Mouse (Mus musculus): ENCODE results near the gene Slf2.

Slf2 gene

DNA sequence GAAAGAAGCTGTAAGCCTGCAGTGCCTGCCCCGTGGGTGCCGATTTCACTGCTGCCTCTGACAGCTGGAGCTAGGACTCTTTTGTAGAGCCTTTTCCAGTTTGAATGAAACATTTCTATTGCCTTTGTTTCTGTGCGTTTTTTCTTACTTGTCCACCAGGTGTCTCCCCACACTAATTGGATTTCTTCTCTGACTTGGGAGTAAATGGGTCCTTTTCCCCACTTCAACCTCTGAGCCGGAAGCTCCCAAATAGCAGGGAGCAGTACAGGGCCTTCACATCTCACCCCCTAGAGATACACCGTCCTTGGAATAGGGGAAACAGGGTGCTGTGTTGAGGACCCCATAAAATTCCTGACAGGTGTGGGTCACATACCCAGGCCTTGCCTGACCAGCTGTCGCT, 81.7 kb downstream of the Slf2 start:
- DNase-seq (ENCODE audit: low spot score), result no peak

DNA sequence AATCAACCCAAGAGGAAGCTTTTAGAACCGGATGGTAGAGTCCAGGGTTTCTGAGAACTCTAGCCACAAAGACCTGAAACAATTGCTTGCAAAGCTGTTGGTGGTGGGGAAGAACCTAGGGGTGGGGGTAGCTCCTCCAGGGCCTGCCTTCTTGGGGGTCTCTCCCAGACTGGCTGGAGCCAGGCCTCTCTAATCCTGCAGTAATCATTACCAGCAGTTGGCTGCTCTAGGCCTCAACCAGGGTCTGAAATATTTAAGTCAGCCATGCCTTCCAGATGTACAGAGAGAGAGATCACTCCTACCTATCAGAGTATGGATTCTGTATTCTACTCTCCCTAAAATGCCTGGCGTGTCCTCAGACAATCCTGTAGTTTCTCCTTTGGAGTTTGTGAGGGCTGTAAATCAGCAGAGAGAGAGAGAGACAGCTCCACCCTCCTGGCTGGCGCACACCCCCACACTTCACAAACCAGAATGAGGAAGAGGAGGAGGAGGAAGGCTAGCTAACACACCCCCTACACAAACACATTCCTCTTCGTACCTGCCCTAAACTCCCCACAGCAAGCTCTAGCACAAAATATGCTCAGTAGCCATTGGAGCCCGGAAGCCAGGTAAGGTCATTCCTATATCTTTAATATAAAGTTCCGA, 82.8 kb downstream of the Slf2 start:
- DNase-seq (ENCODE audit: low spot score), result no peak

DNA sequence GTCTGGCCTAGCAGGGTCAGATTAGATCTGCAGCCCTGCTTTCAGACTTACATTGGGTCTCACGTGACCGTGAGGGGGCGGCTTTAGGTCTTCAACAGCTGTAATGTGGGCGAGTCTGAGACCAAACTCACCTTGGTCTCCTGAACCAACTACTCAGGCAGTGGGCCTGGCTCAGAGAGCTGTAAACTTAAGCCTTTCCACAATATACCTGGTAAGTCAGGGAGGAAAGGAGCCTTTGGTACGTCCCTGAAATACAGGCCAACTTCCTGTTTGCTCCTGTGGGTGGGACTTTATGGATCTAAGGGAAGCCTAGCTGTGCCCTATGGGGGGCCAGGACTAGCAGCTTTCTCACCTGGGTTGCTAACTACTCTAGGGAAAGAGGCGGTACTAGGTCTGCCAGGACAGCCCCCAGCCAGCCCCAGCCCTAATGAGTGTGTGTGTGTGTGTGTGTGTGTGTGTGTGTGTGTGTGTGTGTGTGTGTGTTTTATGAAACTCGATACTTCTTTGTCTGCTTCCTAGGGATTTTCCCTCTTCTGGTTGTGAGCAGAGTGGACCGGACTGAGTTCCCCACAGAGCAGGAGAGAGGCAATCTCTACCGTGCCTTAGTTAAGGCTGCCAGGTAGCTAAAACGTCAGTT, 83.5 kb downstream of the Slf2 start, which contains the start of gene Lzts2:
Lzts2 (plus strand) TSS at position 80 of the 637 bp plus-strand sequence.
- DNase-seq (ENCODE audit: low spot score), result no peak

DNA sequence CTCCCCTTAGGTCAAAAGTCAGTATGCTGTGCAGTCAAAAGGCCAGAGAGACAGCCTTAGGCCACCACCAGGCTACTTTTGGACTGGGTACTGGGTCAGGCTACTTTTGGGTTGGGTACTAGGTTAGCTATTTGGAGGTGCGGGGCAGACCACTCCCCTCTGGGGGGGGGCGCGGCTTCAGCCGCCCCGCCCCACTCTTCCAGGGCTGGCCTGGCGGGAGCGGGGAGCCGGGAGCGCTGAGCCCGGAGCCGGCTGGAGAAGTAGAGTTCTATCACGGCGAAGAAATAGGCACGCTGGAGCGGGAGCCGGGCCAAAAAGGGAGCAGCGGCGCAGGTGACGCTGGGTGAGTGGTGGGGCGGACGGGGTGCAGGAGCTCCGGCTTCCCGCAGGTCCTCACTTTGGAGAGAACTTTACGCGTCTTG, 84.0 kb downstream of the Slf2 start:
- DNase-seq (ENCODE audit: low spot score), result no peak

DNA sequence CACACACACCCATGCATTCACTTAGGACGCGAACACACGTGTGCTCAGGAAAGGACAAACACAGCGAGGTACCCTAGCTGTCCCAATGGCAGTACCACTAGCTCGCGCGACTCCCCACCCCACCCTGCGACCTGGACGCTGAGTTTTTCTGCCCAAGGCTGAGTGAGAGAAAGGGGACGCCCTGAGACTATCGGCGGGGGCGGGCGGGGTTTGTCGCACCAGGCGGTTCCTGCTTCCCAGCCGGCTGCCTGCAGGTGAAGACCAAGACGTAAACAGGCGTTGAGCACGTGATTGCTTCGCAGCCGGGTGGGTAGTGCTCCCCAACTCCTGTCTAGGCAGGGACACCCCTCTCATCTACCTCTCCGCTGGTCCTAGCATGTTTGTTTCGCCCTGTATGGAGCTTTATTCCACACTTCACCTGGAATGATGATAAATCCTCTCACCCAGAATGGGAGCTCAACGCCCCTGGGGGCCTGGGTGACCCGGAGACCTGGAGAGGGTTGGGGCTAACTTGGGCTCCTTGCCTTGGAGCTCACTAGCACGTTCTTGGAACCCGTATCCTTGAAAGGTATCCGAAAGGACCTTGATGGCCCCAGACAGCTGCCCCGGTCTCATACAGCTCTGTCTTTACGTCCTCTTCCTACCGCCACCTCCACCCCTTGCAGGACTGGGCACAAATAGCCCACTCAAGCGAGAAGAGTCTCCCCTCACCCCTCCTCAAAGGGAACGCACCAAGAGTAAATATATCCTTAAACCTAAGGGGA, 84.7 kb downstream of the Slf2 start:
- no peak for DNase-seq (ENCODE audit: low spot score)

DNA sequence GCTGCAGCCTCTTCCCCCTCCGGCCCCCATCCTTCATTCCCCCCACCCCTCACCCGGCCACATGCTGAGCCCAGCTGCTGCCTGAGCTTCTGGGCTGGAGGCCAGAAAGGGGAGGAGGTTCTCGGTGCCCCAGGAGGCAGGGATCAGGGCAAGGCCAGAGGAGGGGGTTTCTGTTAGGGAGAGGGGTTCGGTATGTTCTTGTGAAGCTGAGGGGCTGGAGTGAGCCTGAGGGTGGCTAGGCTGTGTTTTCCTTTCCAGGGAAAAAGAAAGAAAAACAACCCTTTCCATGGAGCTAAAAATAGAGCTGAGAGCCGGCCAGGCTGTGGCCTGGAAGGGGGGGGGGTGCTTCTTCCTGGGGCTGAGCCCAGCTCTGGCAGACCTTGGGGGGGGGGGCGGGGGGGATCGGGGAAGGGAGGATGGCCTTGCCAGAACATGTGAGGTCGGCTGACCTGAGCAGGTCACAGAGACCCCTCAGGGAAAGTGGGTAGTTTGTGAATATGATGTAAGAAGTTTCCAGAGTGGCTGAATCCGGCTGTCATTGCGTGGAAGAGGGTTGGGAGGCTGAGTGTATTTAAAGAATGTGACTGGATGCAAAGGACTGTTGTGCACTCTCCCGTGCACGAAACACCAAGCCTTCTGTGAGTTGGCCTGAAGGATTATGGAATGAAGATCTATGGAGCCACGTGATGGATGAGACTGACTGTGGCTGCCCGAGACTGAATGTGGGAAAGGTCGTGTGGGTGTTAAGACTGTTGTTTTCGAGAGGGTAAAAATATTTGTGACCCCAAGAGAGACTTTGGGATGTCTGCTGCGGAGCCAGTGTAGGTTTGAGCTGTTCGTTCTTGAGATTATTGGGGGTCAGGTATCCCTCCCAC, 85.6 kb downstream of the Slf2 start:
- peak; percentile 74 for DNase-seq (ENCODE audit: low spot score)

DNA sequence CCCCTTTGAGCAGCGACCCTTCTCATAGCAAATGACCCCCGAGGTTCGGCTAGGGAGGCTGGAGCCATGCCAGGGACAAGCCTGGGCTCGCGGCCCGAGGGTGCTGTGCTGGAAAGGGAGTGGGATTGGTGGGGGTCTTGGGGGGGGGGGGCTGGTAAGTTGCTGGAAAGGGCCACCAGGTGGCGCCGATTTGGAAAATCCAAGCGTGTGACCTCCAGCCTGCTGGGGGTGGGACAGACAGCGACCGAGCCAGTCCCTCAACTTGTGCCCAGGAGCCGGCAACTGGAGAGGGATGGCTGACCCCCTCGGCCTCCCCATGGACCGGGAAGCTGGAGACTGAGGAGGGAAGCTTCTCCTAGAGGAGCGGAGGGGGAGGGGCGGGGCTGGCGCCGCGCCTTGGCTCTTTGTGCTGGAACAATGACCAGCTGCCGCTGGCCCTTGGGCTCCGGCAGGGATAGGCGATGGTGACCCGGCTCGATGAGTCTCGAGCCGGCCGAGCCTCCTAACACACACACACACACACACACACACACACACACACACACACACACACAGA, 86.3 kb downstream of the Slf2 start:
- DNase-seq (ENCODE audit: low spot score), result peak; percentile 78

DNA sequence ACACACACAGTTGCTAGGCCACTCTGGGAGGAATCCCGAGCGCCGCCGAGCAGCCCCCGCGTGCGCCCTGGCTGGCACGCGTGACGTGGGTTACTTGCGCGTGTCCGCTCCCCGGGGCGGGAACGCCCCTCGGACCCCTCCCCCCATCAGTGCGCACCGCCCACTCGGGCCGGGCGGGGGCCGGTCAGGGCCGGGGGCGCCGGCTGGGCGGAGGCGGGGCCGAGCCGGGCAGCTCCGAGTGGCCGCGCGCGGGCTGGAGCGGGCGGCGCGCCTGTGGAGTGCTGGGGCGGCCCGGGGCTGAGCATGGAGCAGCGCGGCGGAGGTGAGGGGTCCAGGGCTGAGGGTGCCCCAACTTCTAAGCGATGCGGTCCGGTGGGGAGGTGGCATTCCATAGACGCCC, 87.0 kb downstream of the Slf2 start:
- peak; percentile 85 for DNase-seq (ENCODE audit: low spot score)

DNA sequence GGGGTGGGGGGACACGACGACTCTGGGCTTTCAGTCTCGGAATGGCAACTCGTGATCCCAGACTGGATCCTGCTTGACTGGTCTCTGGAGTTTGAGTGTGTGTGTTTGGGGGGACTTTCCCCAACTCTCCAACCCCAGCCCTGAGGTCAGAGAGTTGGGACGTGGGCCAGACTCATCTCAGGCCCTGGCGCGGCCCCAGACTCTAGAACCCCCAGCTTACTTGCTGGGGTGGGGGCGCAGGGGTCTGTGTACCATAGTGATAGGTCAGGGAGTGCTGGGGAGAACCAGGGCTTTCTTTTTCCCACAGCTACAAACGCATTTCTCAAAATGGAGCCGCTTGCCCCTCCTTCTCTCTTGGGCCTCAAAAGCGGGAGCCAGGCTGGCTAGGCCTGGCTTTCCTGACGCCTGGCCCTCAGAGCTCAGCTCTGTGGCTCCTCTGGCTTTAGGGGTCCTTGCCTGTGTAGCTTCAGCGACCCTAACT, 87.4 kb downstream of the Slf2 start:
- no peak for DNase-seq (ENCODE audit: low spot score)

DNA sequence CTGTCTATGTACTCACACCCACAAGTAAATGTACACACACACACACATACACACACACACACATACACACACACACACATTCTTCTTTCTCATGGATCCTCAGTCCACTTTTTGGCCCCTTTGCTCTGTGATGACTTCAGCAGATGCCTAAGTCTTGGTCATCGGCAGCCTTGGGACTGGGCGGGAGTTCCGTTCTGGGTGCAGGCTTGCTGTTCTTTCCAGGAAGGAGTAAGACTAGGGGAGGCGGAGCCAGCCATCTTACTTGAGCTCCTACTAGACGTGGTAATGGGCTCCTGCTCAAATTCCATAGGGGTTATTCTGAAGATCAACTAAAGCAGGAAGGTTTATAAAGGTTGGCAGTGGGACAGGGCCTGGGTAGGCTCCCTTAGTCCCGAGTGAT, 89.4 kb downstream of the Slf2 start:
- DNase-seq (ENCODE audit: low spot score), result no peak

DNA sequence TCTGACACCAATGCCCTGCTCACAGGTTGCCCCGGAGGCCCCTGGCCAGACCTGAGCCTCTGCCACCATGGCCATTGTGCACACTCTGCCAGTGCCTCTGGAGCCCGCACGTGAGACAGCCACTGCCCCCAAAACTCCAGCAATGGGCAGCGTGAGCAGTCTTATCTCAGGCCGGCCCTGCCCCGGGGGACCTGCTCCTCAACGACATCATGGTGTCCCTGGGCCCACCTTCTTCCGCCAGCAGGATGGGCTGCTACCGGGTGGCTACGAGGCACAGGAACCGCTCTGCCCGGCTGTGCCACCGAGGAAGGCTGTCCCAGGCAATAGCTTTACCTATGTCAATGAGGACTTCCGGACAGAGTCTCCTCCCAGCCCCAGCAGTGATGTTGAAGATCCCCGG, 90.4 kb downstream of the Slf2 start:
- DNase-seq (ENCODE audit: low spot score), result no peak

DNA sequence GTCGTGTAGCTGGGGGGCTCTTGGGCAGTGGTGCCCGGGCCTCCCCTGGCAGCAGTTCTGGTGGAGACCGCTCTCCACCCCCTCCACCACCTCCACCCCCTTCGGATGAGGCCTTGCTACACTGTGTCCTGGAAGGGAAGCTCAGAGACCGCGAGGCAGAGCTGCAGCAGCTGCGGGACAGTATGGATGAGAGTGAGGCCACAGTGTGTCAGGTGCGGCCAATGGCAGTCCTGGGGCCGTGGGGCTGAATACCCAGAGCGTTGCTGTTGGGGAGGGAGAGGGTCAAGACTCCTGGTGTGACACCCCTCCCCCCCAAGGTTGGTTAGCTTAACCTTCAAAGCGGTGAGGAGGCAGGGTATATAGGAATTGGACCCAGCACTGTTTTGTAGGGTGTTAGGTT, 93.0 kb downstream of the Slf2 start:
- no peak for DNase-seq (ENCODE audit: low spot score)

DNA sequence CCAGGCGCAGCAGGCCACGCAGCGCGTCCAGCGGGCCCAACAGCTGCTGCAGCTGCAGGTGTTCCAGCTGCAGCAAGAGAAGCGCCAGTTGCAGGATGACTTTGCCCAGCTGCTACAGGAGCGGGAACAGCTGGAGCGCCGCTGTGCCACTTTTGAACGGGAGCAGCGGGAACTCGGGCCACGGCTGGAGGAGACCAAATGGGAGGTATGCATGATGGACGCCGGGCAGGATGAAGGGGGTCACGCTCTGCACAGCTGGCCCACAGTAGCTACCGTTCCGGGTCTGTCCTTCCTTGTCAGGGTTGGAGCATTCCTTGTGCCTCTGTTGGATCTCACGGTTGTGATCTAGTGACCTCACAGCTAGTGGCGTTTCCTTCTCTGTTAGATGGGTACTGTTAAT, 93.8 kb downstream of the Slf2 start:
- DNase-seq (ENCODE audit: low spot score), result no peak

DNA sequence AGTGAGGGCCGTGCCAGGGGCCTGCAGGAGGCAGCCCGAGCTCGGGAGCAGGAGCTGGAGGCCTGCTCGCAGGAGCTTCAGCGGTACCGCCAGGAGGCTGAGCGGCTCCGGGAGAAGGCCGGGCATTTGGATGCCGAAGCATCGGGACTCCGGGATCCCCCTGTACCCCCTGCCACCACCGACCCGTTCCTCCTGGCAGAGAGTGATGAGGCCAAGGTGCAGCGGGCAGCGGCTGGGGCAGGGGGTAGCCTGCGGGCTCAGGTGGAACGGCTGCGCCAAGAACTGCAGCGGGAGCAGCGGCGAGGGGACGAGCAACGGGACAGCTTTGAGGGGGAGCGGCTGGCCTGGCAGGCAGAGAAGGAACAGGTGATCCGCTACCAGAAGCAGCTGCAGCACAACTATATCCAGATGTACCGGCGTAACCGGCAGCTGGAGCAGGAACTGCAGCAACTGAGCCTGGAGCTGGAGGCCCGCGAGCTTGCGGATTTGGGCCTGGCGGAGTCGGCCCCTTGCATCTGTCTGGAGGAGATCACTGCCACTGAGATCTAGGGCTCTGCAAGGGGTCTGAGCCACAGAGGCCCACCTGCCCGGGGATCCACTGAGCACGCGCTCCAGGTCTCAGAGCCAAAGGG, 95.1 kb downstream of the Slf2 start:
- DNase-seq (ENCODE audit: low spot score), result no peak

DNA sequence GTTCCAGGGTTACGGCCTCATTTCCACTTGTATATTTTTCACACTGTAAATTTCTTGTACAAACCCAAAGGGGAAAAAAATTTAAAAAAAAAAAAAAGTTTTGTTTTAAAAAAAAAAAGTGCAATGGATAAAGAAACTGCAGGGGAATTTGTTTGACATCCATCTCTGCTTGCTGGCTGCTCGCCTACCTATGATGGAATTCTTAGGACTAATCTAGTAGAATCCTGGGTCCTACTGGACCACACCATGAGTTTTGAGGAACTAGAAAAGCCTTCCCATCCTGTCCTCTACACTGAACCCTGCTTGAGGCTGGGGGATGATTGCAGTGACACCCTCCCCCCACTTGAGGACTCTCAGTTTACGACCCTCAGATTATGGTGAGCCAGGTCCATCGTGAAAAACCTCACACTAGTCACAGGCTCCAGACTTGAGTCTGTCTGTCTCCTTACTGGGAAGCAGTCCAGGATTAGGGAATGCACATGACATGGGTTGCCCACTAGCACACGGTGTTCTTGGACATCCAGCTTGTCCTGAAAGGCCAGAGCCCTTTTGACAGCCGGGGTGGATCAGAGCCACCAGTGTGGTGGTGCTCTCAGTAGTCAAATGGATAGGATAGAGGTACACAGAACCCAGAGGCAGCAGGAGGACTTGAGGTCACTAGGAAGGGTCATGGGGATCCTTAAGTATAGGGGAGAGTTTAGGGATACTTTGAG, 96.2 kb downstream of the Slf2 start:
- DNase-seq (ENCODE audit: low spot score), result no peak

DNA sequence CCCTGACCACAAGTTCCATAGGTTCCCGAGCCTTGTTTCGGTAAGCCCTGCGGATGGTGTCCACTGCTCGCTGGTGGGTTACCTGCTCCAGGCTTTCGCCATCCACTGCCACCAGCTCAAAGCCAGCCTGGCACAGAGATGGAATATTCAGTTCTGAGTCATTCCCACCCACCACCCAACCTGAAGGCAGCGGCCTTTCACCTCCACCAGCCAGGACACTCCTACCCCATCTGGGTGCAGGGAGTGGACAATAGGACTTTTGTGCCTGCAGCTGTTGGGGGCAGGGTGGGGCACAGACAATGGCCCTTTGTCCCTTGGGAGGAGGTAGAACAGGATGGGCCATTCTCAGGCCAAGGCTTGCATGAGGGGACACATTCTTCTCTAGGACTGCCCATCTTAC, 96.9 kb downstream of the Slf2 start:
- DNase-seq (ENCODE audit: low spot score), result peak; percentile 65

DNA sequence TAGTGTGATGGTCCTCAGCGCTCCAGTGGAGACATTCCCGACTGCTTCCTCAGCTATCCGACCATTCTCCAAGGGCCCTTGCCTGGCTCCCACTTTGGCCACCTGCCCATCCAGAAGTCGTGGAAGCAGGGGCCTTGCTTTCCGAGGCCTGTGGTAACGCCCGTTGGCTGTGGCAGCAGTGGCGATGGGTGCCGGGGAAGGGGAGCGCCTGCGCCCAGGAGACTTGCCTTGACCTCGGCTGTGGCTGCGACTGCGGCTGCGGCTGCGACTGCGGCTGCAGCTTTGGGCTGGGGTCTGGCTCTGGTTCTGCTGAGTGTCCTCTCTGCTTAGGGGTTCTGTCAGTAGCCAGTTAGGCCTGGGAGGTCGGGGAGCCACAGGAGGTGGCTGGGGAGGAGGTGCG, 97.8 kb downstream of the Slf2 start:
- no peak for DNase-seq (ENCODE audit: low spot score)

DNA sequence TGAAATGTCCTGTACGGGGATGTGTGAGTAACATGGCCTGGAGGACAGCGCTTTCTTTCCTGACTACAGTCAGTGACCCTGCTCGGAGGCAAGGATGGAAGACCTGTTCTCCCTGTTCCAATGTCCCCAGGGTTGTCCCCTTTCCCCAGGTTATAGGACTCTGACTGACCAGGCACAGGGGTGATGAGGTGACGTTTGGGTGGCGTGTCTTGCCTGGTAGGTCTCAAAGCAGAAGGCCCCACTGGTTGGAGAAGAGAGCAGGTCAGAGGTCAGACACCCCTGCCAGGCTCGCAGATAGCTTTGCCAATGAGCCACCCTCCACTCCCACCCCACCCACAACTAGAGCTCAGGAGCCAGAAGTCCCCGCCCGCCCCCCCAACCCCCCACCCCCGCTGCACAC, 98.6 kb downstream of the Slf2 start:
- DNase-seq (ENCODE audit: low spot score), result no peak

DNA sequence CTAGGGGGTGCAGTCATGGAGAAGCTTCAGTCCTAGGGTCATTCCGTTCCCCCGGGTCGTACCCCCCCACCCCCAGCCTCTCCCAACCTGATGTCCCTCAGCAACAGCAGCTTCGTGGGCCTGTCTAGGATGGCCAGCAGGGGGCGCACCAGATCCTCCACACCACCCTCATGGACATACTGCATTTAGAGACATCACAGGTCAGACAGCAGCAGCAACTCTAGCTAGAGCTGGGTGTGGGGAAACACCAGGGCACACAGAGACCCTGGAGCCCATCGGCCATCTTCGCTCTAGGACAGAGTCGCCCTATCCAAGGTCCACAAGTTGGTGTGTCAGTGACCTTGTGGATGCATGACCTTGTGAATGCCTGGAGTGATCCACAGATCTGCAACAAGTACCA, 99.2 kb downstream of the Slf2 start:
- DNase-seq (ENCODE audit: low spot score), result peak; percentile 76
